Mouse (Mus musculus): ENCODE measurements around the gene Taf15. TPM values are rescaled to one million over a fixed set of nuclear protein-coding genes. Genes with fewer than 3 reads are reported as not detected.
A peak's percentile ranks its signal among the peaks of the same experiment; 100 is the strongest.

Taf15 gene
- polyA plus RNA-seq (2014; fragmentation: Nextera tagmentation; extraction: Ambion mirVana), result 13.7 and 17.0 TPM in 2 replicates

GRCm38 (mm10) chr11:83472324-83473234 is at the start of gene Taf15:
Gene Taf15 (plus strand): TSS chr11:83473086.
- H3K4me1 ChIP-seq (ENCODE audit: control insufficient read depth, insufficient read depth, low read length), result peaks cover 19% of the 10 kb centered on the region
- peak within 1 kb of the TSS; percentile 91 for H3K4me3 ChIP-seq (replicated peaks; ENCODE audit: low read depth, low read length)
- WGBS, result under 1% methylated on average over 66 of the region's 66 CpGs
- H3K36me3 ChIP-seq (ENCODE audit: control insufficient read depth, insufficient read depth, low read length), result peaks cover 9% of the 10 kb centered on the region
- H3K9me3 ChIP-seq (ENCODE audit: control insufficient read depth, low read length), result no peaks in the 10 kb centered on the region
- peak within 1 kb of the TSS; percentile 77 for H3K4me2 ChIP-seq (ENCODE audit: low read length)
- DNase-seq, result peak; percentile 99
- ATAC-seq (ENCODE audit: low FRiP score, low TSS enrichment), result peak; percentile 99
- peak within 1 kb of the TSS; percentile 86 for H3K9ac ChIP-seq (replicated peaks; ENCODE audit: low read length)
- H3K27me3 ChIP-seq (ENCODE audit: control insufficient read depth, insufficient read depth, low read length), result no peaks in the 10 kb centered on the region
- H3K27ac ChIP-seq (replicated peaks; ENCODE audit: low read depth, low read length), result peak within 1 kb of the TSS; percentile 98

- Histone ChIP-seq H3K4me1 (ENCODE audit: control insufficient read depth, insufficient read depth, low read length) (no peaks in the 10 kb centered on the region), H3K36me3 (ENCODE audit: control insufficient read depth, insufficient read depth, low read length) (no peaks in the 10 kb centered on the region), H3K4me2 (ENCODE audit: low read length) (no peak overlapping the region), H3K27me3 (ENCODE audit: control insufficient read depth, insufficient read depth, low read length) (peaks cover 18% of the 10 kb centered on the region), H3K9ac (replicated peaks; ENCODE audit: low read length) (no peak overlapping the region), H3K4me3 (replicated peaks; ENCODE audit: low read depth, low read length) (no peak overlapping the region), H3K9me3 (ENCODE audit: control insufficient read depth, low read length) (no peaks in the 10 kb centered on the region), H3K27ac (replicated peaks; ENCODE audit: low read depth, low read length) (no peak overlapping the region)
- 8% methylated on average over 8 of the region's 8 CpGs for WGBS
- ATAC-seq (ENCODE audit: low FRiP score, low TSS enrichment), result peak; percentile 53; the same call in 1 of the 2 replicates
- peak; percentile 89 for DNase-seq
Measured at GRCm38 (mm10) chr11:83424681-83425080, 48.2 kb upstream of the Taf15 start.

- H3K9me3 ChIP-seq (ENCODE audit: control insufficient read depth, low read length), result no peaks in the 10 kb centered on the region
- no peak overlapping the region for H3K4me2 ChIP-seq (ENCODE audit: low read length)
- DNase-seq (no peak), ATAC-seq (ENCODE audit: low FRiP score, low TSS enrichment) (no peak)
- H3K27me3 ChIP-seq (ENCODE audit: control insufficient read depth, insufficient read depth, low read length), result peaks cover 9% of the 10 kb centered on the region; the same call in 1 of the 2 replicates
- H3K36me3 ChIP-seq (ENCODE audit: control insufficient read depth, insufficient read depth, low read length), result no peaks in the 10 kb centered on the region
- H3K9ac ChIP-seq (replicated peaks; ENCODE audit: low read length), result no peak overlapping the region
- H3K27ac ChIP-seq (replicated peaks; ENCODE audit: low read depth, low read length), result no peak overlapping the region
- no peaks in the 10 kb centered on the region for H3K4me1 ChIP-seq (ENCODE audit: control insufficient read depth, insufficient read depth, low read length)
- WGBS, result 55% methylated on average over 17 of the region's 17 CpGs
- H3K4me3 ChIP-seq (replicated peaks; ENCODE audit: low read depth, low read length), result no peak overlapping the region
Measured at GRCm38 (mm10) chr11:83426964-83427363, 45.9 kb upstream of the Taf15 start.

DNA sequence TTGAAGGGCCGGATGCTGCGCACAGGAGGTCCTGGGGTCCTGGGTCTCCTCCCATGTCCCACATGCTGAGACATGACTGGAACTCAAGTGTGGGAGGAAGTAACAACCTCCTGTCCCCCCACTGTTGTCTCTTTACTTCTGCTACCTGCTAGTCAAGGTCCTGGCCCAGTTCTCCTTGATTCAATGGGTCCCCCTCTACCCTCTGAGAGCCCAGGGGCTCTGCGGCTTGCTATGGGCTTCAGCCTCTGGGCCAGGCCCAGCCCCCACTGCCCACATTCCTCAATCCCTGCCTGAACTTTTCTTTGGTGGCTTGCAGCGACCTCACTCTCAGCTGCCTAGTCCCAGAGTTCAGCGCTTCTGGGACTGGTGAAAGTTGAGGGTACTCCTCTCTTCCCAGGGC is 43.5 kb upstream of the Taf15 start, which contains the start of gene Gas2l2:
TSS of gene Gas2l2 (minus strand) at position 101 of the 400 bp plus-strand sequence.
- H3K9ac ChIP-seq (replicated peaks; ENCODE audit: low read length), result no peak within 1 kb of the TSS
- peaks cover 7% of the 10 kb centered on the region; the same call in 1 of the 2 replicates for H3K27me3 ChIP-seq (ENCODE audit: control insufficient read depth, insufficient read depth, low read length)
- ATAC-seq (ENCODE audit: low FRiP score, low TSS enrichment), result no peak
- H3K36me3 ChIP-seq (ENCODE audit: control insufficient read depth, insufficient read depth, low read length), result no peaks in the 10 kb centered on the region
- DNase-seq, result no peak
- H3K27ac ChIP-seq (replicated peaks; ENCODE audit: low read depth, low read length), result no peak within 1 kb of the TSS
- H3K4me3 ChIP-seq (replicated peaks; ENCODE audit: low read depth, low read length), result no peak within 1 kb of the TSS
- H3K4me2 ChIP-seq (ENCODE audit: low read length), result no peak within 1 kb of the TSS
- 54% methylated on average over 5 of the region's 5 CpGs for WGBS
- H3K9me3 ChIP-seq (ENCODE audit: control insufficient read depth, low read length), result no peaks in the 10 kb centered on the region
- no peaks in the 10 kb centered on the region for H3K4me1 ChIP-seq (ENCODE audit: control insufficient read depth, insufficient read depth, low read length)

- WGBS, result 79% methylated on average over 2 of the region's 2 CpGs
- Histone ChIP-seq H3K27me3 (ENCODE audit: control insufficient read depth, insufficient read depth, low read length) (no peaks in the 10 kb centered on the region), H3K4me1 (ENCODE audit: control insufficient read depth, insufficient read depth, low read length) (no peaks in the 10 kb centered on the region), H3K4me3 (replicated peaks; ENCODE audit: low read depth, low read length) (no peak overlapping the region), H3K36me3 (ENCODE audit: control insufficient read depth, insufficient read depth, low read length) (no peaks in the 10 kb centered on the region), H3K4me2 (ENCODE audit: low read length) (no peak overlapping the region), H3K27ac (replicated peaks; ENCODE audit: low read depth, low read length) (no peak overlapping the region), H3K9me3 (ENCODE audit: control insufficient read depth, low read length) (no peaks in the 10 kb centered on the region), H3K9ac (replicated peaks; ENCODE audit: low read length) (no peak overlapping the region)
- DNase-seq (no peak), ATAC-seq (ENCODE audit: low FRiP score, low TSS enrichment) (no peak)
Measured at GRCm38 (mm10) chr11:83432533-83432932, 40.4 kb upstream of the Taf15 start.

DNA sequence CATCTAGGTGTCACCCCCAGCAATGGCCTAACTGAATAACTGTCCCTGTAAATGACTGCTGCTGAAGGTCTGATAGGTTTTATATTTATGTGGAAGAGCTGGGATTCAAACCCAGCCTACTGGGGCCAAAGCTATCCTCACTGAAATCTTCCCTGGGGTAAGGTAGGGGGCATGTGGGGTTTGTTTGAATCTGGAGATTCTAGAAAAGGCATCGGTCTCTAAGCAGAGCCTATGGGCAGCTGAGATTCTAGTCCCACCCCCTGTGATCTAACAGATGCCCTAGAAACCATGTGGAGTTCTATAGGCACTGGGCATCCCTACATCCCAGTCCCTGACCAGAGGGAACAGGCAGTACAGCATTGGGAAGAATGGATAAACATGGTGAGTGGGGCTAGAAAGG is 35.5 kb upstream of the Taf15 start, which contains the start of gene 1700020L24Rik:
TSS of gene 1700020L24Rik (plus strand) at position 301 of the 400 bp plus-strand sequence.
- 83% methylated on average over 1 of the region's 1 CpGs for WGBS
- H3K4me2 ChIP-seq (ENCODE audit: low read length), result no peak within 1 kb of the TSS
- ATAC-seq (ENCODE audit: low FRiP score, low TSS enrichment) (no peak), DNase-seq (no peak)
- no peaks in the 10 kb centered on the region for H3K9me3 ChIP-seq (ENCODE audit: control insufficient read depth, low read length)
- no peaks in the 10 kb centered on the region for H3K36me3 ChIP-seq (ENCODE audit: control insufficient read depth, insufficient read depth, low read length)
- no peak within 1 kb of the TSS for H3K27ac ChIP-seq (replicated peaks; ENCODE audit: low read depth, low read length)
- no peaks in the 10 kb centered on the region for H3K4me1 ChIP-seq (ENCODE audit: control insufficient read depth, insufficient read depth, low read length)
- H3K27me3 ChIP-seq (ENCODE audit: control insufficient read depth, insufficient read depth, low read length), result peaks cover 16% of the 10 kb centered on the region
- H3K9ac ChIP-seq (replicated peaks; ENCODE audit: low read length), result no peak within 1 kb of the TSS
- no peak within 1 kb of the TSS for H3K4me3 ChIP-seq (replicated peaks; ENCODE audit: low read depth, low read length)

DNA sequence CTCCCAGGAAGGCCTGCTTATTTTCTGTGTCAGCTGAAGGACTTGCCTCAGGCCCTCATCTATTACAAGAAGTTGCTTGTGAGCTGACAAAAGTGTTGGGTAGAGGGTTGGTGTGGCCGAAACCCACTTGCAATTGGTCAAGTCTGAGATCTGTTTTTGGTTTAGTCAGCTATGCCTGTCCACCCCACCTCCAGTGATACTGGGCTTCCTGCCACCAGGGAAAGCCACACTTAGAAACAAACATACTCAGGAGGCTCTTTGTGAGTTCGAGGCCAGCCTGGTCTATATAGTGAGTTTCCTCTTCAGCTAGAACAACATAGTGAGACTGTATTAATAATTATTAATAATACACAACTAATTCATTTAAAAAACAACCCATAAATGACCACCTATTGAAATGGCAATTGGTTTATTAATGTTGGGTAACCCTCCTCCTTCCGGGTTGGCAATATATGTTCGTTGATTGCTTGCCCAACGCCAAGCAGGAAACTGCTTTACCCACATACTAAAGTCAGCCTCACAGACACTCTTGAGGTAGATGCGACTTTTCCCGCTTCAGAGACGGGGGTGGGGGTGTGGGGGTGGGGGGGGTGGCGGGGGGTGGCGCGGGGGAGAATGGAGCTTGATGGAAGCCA is 33.3 kb upstream of the Taf15 start:
- no peak overlapping the region for H3K27ac ChIP-seq (replicated peaks; ENCODE audit: low read depth, low read length)
- no peaks in the 10 kb centered on the region for H3K9me3 ChIP-seq (ENCODE audit: control insufficient read depth, low read length)
- H3K4me2 ChIP-seq (ENCODE audit: low read length), result peak overlapping the region; percentile 78
- H3K27me3 ChIP-seq (ENCODE audit: control insufficient read depth, insufficient read depth, low read length), result peaks cover 35% of the 10 kb centered on the region
- no peak for ATAC-seq (ENCODE audit: low FRiP score, low TSS enrichment)
- no peaks in the 10 kb centered on the region for H3K4me1 ChIP-seq (ENCODE audit: control insufficient read depth, insufficient read depth, low read length)
- H3K9ac ChIP-seq (replicated peaks; ENCODE audit: low read length), result peak overlapping the region; percentile 57; the same call in 1 of the 2 replicates
- H3K4me3 ChIP-seq (replicated peaks; ENCODE audit: low read depth, low read length), result peak overlapping the region; percentile 59
- H3K36me3 ChIP-seq (ENCODE audit: control insufficient read depth, insufficient read depth, low read length), result no peaks in the 10 kb centered on the region
- no peak for DNase-seq
- 35% methylated on average over 11 of the region's 11 CpGs for WGBS

DNA sequence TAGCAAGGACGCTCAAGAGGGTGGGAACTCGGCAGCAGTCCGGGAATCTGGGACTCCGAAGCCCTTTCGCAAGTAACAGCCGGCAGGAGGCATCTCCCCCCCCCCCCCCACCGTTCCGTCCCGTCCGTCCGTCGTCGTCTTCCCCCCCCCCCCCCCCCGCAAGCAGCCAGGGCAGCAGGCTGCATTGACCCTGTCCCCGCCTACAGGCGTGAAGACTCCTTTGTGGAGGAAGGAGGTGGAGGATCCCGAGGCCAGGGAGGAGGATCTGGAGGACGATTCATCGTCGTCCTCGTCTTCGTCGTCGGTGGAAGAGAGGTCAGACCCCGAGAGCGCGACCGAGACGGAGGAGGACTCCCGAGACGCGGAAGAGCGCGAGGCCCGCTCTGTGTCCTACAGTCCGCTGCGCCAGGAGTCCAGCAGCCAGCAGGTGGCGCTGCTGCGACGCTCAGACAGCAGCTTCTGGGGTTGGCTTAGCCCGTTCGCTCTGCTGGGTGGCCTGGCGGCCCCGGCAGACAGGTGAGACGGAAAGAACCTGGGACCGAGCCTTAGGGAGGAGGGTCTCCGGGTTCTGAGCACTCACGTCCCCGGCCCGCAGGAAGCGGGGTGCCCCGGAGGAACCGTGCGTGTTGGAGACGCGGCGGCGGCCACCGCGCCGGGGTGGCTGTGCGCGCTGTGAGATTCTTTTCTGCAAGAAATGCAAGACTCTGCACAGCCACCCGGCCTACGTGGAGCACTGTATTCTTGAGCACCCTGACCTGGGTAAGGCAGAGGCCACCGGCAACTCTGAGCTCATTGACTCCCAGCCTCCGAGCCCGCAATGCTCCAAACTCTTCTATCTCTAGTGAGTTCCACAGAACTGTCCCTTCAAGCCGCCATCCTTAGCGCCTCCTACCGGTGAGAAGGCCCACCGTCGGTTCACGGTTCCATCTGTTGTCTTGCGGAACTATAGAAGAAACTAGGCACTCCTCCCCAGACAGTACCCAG is 32.5 kb upstream of the Taf15 start:
- peak overlapping the region; percentile 57 for H3K9ac ChIP-seq (replicated peaks; ENCODE audit: low read length)
- no peaks in the 10 kb centered on the region for H3K9me3 ChIP-seq (ENCODE audit: control insufficient read depth, low read length)
- DNase-seq, result peak; percentile 98
- WGBS, result under 1% methylated on average over 66 of the region's 75 CpGs
- H3K4me3 ChIP-seq (replicated peaks; ENCODE audit: low read depth, low read length), result peak overlapping the region; percentile 59
- H3K4me1 ChIP-seq (ENCODE audit: control insufficient read depth, insufficient read depth, low read length), result no peaks in the 10 kb centered on the region
- H3K4me2 ChIP-seq (ENCODE audit: low read length), result peak overlapping the region; percentile 78
- H3K36me3 ChIP-seq (ENCODE audit: control insufficient read depth, insufficient read depth, low read length), result no peaks in the 10 kb centered on the region
- peak; percentile 90 for ATAC-seq (ENCODE audit: low FRiP score, low TSS enrichment)
- H3K27ac ChIP-seq (replicated peaks; ENCODE audit: low read depth, low read length), result no peak overlapping the region
- peaks cover 43% of the 10 kb centered on the region for H3K27me3 ChIP-seq (ENCODE audit: control insufficient read depth, insufficient read depth, low read length)

Data from midbrain, embryonic 14.5 days (tissue).